Mouse (Mus musculus): ENCODE measurements around the gene Aldh1a2. TPM values are rescaled to one million over a fixed set of nuclear protein-coding genes. Genes with fewer than 3 reads are reported as not detected.

Aldh1a2 gene
- polyA plus RNA-seq, 1 experiment from 2014 or later = 5.7 TPM

- no peaks in the 10 kb centered on the region for H3K27me3 ChIP-seq
- H3K9me3 ChIP-seq = no peaks in the 10 kb centered on the region
- 94% methylated on average over 5 of the region's 5 CpGs for WGBS
- no peaks in the 10 kb centered on the region for H3K4me1 ChIP-seq
- ATAC-seq (ENCODE audit: low FRiP score) = no peak
- H3K4me3 ChIP-seq (replicated peaks) = no peak overlapping the region
- no peaks in the 10 kb centered on the region for H3K36me3 ChIP-seq (replicated peaks)
- no peak overlapping the region for H3K9ac ChIP-seq
- no peak overlapping the region for H3K4me2 ChIP-seq
- no peak overlapping the region for H3K27ac ChIP-seq
Measured at GRCm38 (mm10) chr9:71319776-71320175, 104.2 kb downstream of the Aldh1a2 start.

- Histone ChIP-seq H3K4me3 (replicated peaks) (no peak overlapping the region), H3K27ac (no peak overlapping the region), H3K27me3 (no peaks in the 10 kb centered on the region), H3K9me3 (no peaks in the 10 kb centered on the region), H3K36me3 (replicated peaks) (no peaks in the 10 kb centered on the region), H3K4me2 (no peak overlapping the region), H3K4me1 (no peaks in the 10 kb centered on the region), H3K9ac (no peak overlapping the region)
- 50% methylated on average over 11 of the region's 11 CpGs for WGBS
- ATAC-seq (ENCODE audit: low FRiP score) = no peak
Measured at GRCm38 (mm10) chr9:71320246-71321155, 104.9 kb downstream of the Aldh1a2 start.

DNA sequence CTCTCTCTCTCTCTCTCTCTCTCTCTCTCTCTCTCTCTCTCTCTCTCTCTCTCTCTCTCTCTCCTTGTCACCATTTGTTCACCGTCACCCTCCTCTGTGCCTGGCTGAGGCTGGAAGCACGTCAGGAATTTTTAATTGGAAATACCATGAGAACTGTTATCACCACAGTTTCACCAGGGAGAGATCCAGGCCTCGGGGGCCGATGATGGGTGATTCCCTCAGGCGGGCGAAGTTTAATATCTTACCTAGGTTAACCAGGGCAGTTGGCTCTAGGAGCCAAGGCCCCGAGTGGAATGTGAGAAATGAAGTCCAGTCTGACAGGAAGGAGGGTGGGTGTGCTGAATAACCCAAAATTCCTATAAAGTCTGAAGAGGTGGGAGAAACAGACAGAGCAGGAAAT, 105.8 kb downstream of the Aldh1a2 start:
- Histone ChIP-seq H3K4me3 (replicated peaks) (no peak overlapping the region), H3K36me3 (replicated peaks) (no peaks in the 10 kb centered on the region), H3K9me3 (no peaks in the 10 kb centered on the region), H3K9ac (no peak overlapping the region), H3K4me1 (no peaks in the 10 kb centered on the region), H3K27ac (no peak overlapping the region), H3K4me2 (no peak overlapping the region), H3K27me3 (no peaks in the 10 kb centered on the region)
- no peak for ATAC-seq (ENCODE audit: low FRiP score)
- 86% methylated on average over 7 of the region's 7 CpGs for WGBS

DNA sequence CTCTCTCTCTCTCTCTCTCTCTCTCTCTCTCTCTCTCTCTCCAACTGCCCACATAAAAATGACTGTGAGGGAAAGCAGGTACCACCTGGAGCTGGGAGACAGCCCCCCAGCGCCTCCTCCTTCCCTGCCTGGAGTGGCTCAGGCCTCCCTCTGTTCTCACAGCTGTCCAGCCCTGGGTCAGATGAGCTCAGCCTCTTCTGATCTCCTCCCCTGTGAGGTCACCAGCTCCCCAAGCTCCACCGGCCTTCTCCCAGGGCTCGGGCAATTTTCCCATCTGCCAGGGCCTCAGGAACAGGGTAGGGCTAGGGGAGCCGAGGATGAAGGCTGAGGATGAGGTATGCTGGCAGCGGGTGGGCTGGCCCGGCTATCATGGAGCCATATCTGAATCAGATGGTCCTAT, 106.3 kb downstream of the Aldh1a2 start:
- ATAC-seq (ENCODE audit: low FRiP score) = no peak
- H3K4me3 ChIP-seq (replicated peaks) = no peak overlapping the region
- no peak overlapping the region for H3K9ac ChIP-seq
- 71% methylated on average over 6 of the region's 6 CpGs for WGBS
- no peaks in the 10 kb centered on the region for H3K9me3 ChIP-seq
- no peak overlapping the region for H3K4me2 ChIP-seq
- H3K36me3 ChIP-seq (replicated peaks) = no peaks in the 10 kb centered on the region
- H3K27me3 ChIP-seq = no peaks in the 10 kb centered on the region
- H3K27ac ChIP-seq = no peak overlapping the region
- no peaks in the 10 kb centered on the region for H3K4me1 ChIP-seq

DNA sequence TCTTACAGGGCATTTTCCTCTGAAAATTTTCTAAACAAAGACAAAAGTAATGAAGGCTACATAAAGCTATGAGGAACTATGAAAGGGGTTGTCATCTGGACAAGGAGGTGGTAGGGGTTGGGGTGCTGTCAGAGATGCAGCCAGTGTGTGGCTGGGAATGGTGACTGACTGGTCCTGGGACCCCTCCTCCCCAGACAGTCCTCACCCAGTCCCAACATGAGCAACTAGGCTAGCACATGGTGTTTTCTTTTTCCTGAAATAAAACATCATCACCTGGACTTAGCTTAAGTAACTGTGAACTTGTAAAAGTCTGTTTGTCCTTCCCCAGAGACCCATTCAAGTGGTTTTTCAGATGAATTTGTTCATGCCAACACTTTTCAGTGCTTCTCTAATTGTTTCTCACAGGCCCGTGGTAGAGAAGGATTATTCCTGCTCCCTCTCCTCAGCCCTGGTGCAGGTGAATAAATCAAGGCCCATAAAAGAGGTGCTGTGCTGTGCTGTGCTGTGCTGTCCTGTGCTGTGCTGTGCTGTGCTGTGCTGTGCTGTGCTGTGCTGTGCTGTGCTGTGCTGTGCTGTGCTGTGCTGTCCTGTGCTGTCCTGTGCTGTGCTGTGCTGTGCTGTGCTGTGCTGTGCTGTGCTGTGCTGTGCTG, 107.8 kb downstream of the Aldh1a2 start:
- no peaks in the 10 kb centered on the region for H3K9me3 ChIP-seq
- no peak overlapping the region for H3K27ac ChIP-seq
- WGBS = 59% methylated on average over 1 of the region's 1 CpGs
- H3K36me3 ChIP-seq (replicated peaks) = no peaks in the 10 kb centered on the region
- ATAC-seq (ENCODE audit: low FRiP score) = no peak
- H3K4me2 ChIP-seq = no peak overlapping the region
- H3K27me3 ChIP-seq = no peaks in the 10 kb centered on the region
- H3K9ac ChIP-seq = no peak overlapping the region
- no peak overlapping the region for H3K4me3 ChIP-seq (replicated peaks)
- H3K4me1 ChIP-seq = no peaks in the 10 kb centered on the region

GRCm38 (mm10) chr9:71324060-71324459, 108.5 kb downstream of the Aldh1a2 start:
- Histone ChIP-seq H3K4me2 (no peak overlapping the region), H3K27me3 (no peaks in the 10 kb centered on the region), H3K9me3 (no peaks in the 10 kb centered on the region), H3K27ac (no peak overlapping the region), H3K9ac (no peak overlapping the region), H3K4me3 (replicated peaks) (no peak overlapping the region), H3K4me1 (no peaks in the 10 kb centered on the region), H3K36me3 (replicated peaks) (no peaks in the 10 kb centered on the region)
- WGBS = 89% methylated on average over 5 of the region's 5 CpGs
- ATAC-seq (ENCODE audit: low FRiP score) = no peak

- no peaks in the 10 kb centered on the region for H3K4me1 ChIP-seq
- WGBS = 76% methylated on average over 4 of the region's 4 CpGs
- no peak for ATAC-seq (ENCODE audit: low FRiP score)
- H3K27me3 ChIP-seq = no peaks in the 10 kb centered on the region
- no peak overlapping the region for H3K9ac ChIP-seq
- no peaks in the 10 kb centered on the region for H3K9me3 ChIP-seq
- no peaks in the 10 kb centered on the region for H3K36me3 ChIP-seq (replicated peaks)
- no peak overlapping the region for H3K27ac ChIP-seq
- no peak overlapping the region for H3K4me3 ChIP-seq (replicated peaks)
- no peak overlapping the region for H3K4me2 ChIP-seq
Measured at GRCm38 (mm10) chr9:71326261-71326660, 110.7 kb downstream of the Aldh1a2 start.

DNA sequence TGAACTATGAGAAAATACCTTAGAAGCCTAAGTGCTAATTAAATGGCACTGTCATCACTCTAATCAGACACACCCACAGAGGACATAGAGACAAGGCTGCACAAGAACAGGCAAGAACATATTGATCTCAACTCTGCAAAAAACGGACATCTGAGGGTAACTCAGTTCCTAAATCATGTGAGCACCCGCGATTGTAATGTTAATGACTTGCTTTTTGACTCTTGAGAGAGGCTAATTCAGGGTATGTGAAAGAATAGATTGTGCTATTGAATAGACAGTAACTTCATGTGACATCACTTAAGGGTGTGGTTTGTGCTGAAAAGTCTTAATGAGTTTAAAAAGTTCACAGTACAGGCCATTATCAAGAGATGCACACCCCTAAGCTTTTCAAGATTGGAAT, 116.1 kb downstream of the Aldh1a2 start:
- no peaks in the 10 kb centered on the region for H3K4me1 ChIP-seq
- H3K4me3 ChIP-seq (replicated peaks) = no peak overlapping the region
- no peak overlapping the region for H3K27ac ChIP-seq
- H3K9ac ChIP-seq = no peak overlapping the region
- ATAC-seq (ENCODE audit: low FRiP score) = no peak
- WGBS = 64% methylated on average over 3 of the region's 3 CpGs
- H3K36me3 ChIP-seq (replicated peaks) = no peaks in the 10 kb centered on the region
- H3K4me2 ChIP-seq = no peak overlapping the region
- H3K27me3 ChIP-seq = no peaks in the 10 kb centered on the region
- no peaks in the 10 kb centered on the region for H3K9me3 ChIP-seq

GRCm38 (mm10) chr9:71336674-71337073, 121.1 kb downstream of the Aldh1a2 start:
- WGBS = 68% methylated on average over 4 of the region's 4 CpGs

DNA sequence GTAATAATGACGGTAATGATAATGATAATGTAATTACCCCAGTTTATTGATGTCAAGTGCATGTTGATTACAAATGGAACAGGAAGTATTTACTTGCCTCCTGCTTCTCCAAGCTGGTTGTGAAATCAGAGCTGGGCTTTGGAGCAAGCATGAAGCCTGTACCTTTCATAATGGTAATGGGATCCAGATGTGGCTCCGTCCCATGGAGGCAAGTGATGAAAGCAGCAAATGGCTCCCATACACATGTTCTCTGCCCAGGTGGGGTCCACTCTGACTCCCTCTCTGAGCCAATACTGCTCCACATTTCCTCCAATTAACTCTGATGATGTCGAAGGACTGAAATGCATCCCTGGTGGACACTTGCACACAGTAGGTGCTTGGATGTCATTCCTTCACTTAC, 121.8 kb downstream of the Aldh1a2 start:
- no peaks in the 10 kb centered on the region for H3K4me1 ChIP-seq
- ATAC-seq (ENCODE audit: low FRiP score) = no peak
- 82% methylated on average over 3 of the region's 3 CpGs for WGBS
- H3K4me2 ChIP-seq = no peak overlapping the region
- no peak overlapping the region for H3K4me3 ChIP-seq (replicated peaks)
- H3K9me3 ChIP-seq = no peaks in the 10 kb centered on the region
- H3K9ac ChIP-seq = no peak overlapping the region
- H3K36me3 ChIP-seq (replicated peaks) = no peaks in the 10 kb centered on the region
- no peaks in the 10 kb centered on the region for H3K27me3 ChIP-seq
- H3K27ac ChIP-seq = no peak overlapping the region

More at GRCm38 (mm10) chr9:71336674-71337073, 121.1 kb downstream of the Aldh1a2 start:
- no peak overlapping the region for H3K27ac ChIP-seq
- no peak for ATAC-seq (ENCODE audit: low FRiP score)
- no peak overlapping the region for H3K4me2 ChIP-seq
- no peak overlapping the region for H3K4me3 ChIP-seq (replicated peaks)
- H3K27me3 ChIP-seq = no peaks in the 10 kb centered on the region
- H3K9ac ChIP-seq = no peak overlapping the region
- no peaks in the 10 kb centered on the region for H3K9me3 ChIP-seq
- H3K4me1 ChIP-seq = no peaks in the 10 kb centered on the region
- no peaks in the 10 kb centered on the region for H3K36me3 ChIP-seq (replicated peaks)

GRCm38 (mm10) chr9:71340116-71340515, 124.5 kb downstream of the Aldh1a2 start:
- 83% methylated on average over 5 of the region's 5 CpGs for WGBS
- no peak overlapping the region for H3K4me2 ChIP-seq
- H3K36me3 ChIP-seq (replicated peaks) = no peaks in the 10 kb centered on the region
- ATAC-seq (ENCODE audit: low FRiP score) = no peak
- H3K9me3 ChIP-seq = no peaks in the 10 kb centered on the region
- no peak overlapping the region for H3K4me3 ChIP-seq (replicated peaks)
- H3K27ac ChIP-seq = no peak overlapping the region
- no peak overlapping the region for H3K9ac ChIP-seq
- no peaks in the 10 kb centered on the region for H3K27me3 ChIP-seq
- no peaks in the 10 kb centered on the region for H3K4me1 ChIP-seq
